In the genomic region with DNA sequence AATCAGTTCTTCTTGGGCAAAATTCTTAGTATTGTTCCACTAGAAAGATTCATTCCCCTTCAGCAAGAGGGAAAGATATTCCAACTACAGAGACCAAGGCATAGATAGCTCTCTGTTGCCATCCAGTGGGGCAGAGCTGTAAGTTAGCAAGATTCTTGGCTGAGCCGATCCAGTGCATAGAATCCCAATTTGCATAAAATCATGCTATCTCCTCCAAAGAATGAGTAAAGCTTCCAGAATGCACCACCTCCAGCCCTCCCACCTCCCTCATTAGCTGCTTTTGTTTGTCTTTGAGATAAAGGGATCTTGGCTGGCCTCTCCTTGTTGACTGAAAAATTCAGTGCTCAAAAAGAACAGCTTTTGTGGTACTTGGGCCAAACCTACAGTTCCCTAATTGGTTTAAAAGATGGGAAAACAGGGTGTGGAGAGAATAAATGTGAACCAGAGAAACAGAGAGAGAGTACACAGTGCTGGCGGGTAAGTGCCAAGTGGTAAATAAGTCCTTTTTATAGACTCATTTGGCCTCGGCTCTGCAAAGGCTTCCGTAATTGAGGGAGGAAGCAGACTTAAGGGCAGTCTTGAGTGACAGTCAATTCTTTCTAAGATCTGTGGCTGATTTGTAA, we compare ENCODE assay signal across 9 mouse cellular contexts.
DNase-seq lines count a peak whose midpoint lies in the region; ATAC-seq and TF ChIP-seq lines count a peak whose summit lies in the region.
"Had no signal": no experiment of that assay in that cellular context is flagged by ENCODE, and none has a peak within 500 bp of the region (broad histone marks: within the 10 kb centered on the region; RNA-seq: fewer than 3 reads in every experiment).

No protein-coding gene starts in this region.

- intact Hi-C loops in heart, adult 2 months (cut with DNase I): loop anchor here (2.0 to 5.0 kb wide), 3 partner anchors 51 to 408 kb away; no protein-coding TSS in a partner anchor
- intact Hi-C loops in left cerebral cortex, postnatal 14 days (cut with DNase I): loop anchor here (2.0 to 10.0 kb wide), 3 partner anchors 252 to 409 kb away; no protein-coding TSS in a partner anchor

- H3K27me3 ChIP-seq in heart, adult 2 months (ENCODE audit: control insufficient read depth, insufficient read depth, low read length): no peaks in the 10 kb centered on the region
- H3K27me3 ChIP-seq in heart, embryonic 11.5 days (ENCODE audit: control insufficient read depth, insufficient read depth, low read length): no peaks in the 10 kb centered on the region; the same call in 1 of the 2 replicates
- H3K27me3 ChIP-seq in forebrain, postnatal 0 days (ENCODE audit: insufficient read depth, low read length): peaks cover 42% of the 10 kb centered on the region
- no peaks in the 10 kb centered on the region for H3K27me3 ChIP-seq in intestine, embryonic 15.5 days (replicated peaks)
- no peaks in the 10 kb centered on the region for H3K27me3 ChIP-seq in neural tube, embryonic 15.5 days (replicated peaks)
- H3K27me3 ChIP-seq: limb, embryonic 15.5 days had no signal

- H3K79me2 ChIP-seq in heart, adult 2 months (replicated peaks; ENCODE audit: control insufficient read depth, insufficient read depth, low read length): no peaks in the 10 kb centered on the region

- no peaks in the 10 kb centered on the region for H3K36me3 ChIP-seq in heart, adult 2 months (ENCODE audit: control insufficient read depth, insufficient read depth, low read length)
- H3K36me3 ChIP-seq in heart, embryonic 11.5 days (ENCODE audit: control insufficient read depth, insufficient read depth, low read length): no peaks in the 10 kb centered on the region
- H3K36me3 ChIP-seq in forebrain, postnatal 0 days (ENCODE audit: insufficient read depth): no peaks in the 10 kb centered on the region
- H3K36me3 ChIP-seq in intestine, embryonic 15.5 days: no peaks in the 10 kb centered on the region
- H3K36me3 ChIP-seq in neural tube, embryonic 15.5 days: no peaks in the 10 kb centered on the region
- H3K36me3 ChIP-seq: limb, embryonic 15.5 days had no signal

- ATAC-seq in heart, embryonic 11.5 days (replicated peaks; ENCODE audit: insufficient number of reproducible peaks, low FRiP score, low TSS enrichment): no peak
- ATAC-seq in forebrain, postnatal 0 days: peak; percentile 95
- peak; percentile 51; the same call in 1 of the 2 replicates for ATAC-seq in intestine, embryonic 15.5 days
- peak; percentile 68; the same call in 1 of the 2 replicates for ATAC-seq in neural tube, embryonic 15.5 days (ENCODE audit: low FRiP score)

- H3K9me3 ChIP-seq in heart, embryonic 11.5 days (replicated peaks; ENCODE audit: control insufficient read depth, low read length): no peaks in the 10 kb centered on the region
- H3K9me3 ChIP-seq in forebrain, postnatal 0 days (ENCODE audit: low read length): no peaks in the 10 kb centered on the region
- H3K9me3 ChIP-seq in intestine, embryonic 15.5 days: no peaks in the 10 kb centered on the region
- H3K9me3 ChIP-seq in neural tube, embryonic 15.5 days (replicated peaks): no peaks in the 10 kb centered on the region
- H3K9me3 ChIP-seq: limb, embryonic 15.5 days had no signal

- peak; percentile 58 to 71 for DNase-seq in heart, adult 2 months
- DNase-seq in cerebellum, adult 11-12 months: peak; percentile 4
- DNase-seq in forebrain, postnatal 0 days: peak; percentile 91
- DNase-seq in left cerebral cortex, postnatal 14 days (ENCODE audit: low spot score in 2 of 2): peak; percentile 70 to 84
- DNase-seq in natural killer cell, adult 2 months (ENCODE audit: low spot score in 2 of 2): no peak

- no peak overlapping the region for H3K9ac ChIP-seq in heart, adult 2 months (ENCODE audit: low read depth, low read length)
- H3K9ac ChIP-seq in heart, embryonic 11.5 days (ENCODE audit: low read depth, low read length): no peak overlapping the region
- H3K9ac ChIP-seq in forebrain, postnatal 0 days: no peak overlapping the region
- H3K9ac ChIP-seq in intestine, embryonic 15.5 days: no peak overlapping the region
- no peak overlapping the region for H3K9ac ChIP-seq in neural tube, embryonic 15.5 days (replicated peaks)
- H3K9ac ChIP-seq: limb, embryonic 15.5 days had no signal

- peak; percentile 64; the same call in 1 of the 2 replicates for TF ChIP-seq EP300 in heart, adult 2 months (IDR thresholded peaks at IDR 0.05; ENCODE audit: insufficient read depth, low read depth, low read length)

- WGBS in heart, adult 2 months: 13% methylated on average over 4 of the region's 4 CpGs
- 31% methylated on average over 4 of the region's 4 CpGs for WGBS in heart, embryonic 11.5 days (ENCODE audit: insufficient replicate concordance)
- 8% methylated on average over 4 of the region's 4 CpGs for WGBS in forebrain, postnatal 0 days
- 28% methylated on average over 4 of the region's 4 CpGs for WGBS in intestine, embryonic 15.5 days
- WGBS in neural tube, embryonic 15.5 days: 33% methylated on average over 4 of the region's 4 CpGs

- H3K4me1 ChIP-seq in heart, adult 2 months (ENCODE audit: control insufficient read depth, insufficient read depth, low read length): peaks cover 2% of the 10 kb centered on the region; the same call in 1 of the 2 replicates
- H3K4me1 ChIP-seq in heart, embryonic 11.5 days (ENCODE audit: control insufficient read depth, insufficient read depth, low read length): peaks cover 3% of the 10 kb centered on the region; the same call in 1 of the 2 replicates
- H3K4me1 ChIP-seq in forebrain, postnatal 0 days (ENCODE audit: insufficient read depth): no peaks in the 10 kb centered on the region
- no peaks in the 10 kb centered on the region for H3K4me1 ChIP-seq in intestine, embryonic 15.5 days (replicated peaks)
- peaks cover 4% of the 10 kb centered on the region; the same call in 1 of the 2 replicates for H3K4me1 ChIP-seq in neural tube, embryonic 15.5 days
- H3K4me1 ChIP-seq: limb, embryonic 15.5 days had no signal

- H3K27ac ChIP-seq in heart, adult 2 months: peak overlapping the region; percentile 8
- no peak overlapping the region for H3K27ac ChIP-seq in heart, embryonic 11.5 days (ENCODE audit: low read depth, low read length)
- no peak overlapping the region for H3K27ac ChIP-seq in forebrain, postnatal 0 days (ENCODE audit: low read depth, low read length)
- no peak overlapping the region for H3K27ac ChIP-seq in intestine, embryonic 15.5 days
- H3K27ac ChIP-seq in neural tube, embryonic 15.5 days (replicated peaks): no peak overlapping the region
- H3K27ac ChIP-seq: limb, embryonic 15.5 days had no signal

- no peak overlapping the region for H3K4me3 ChIP-seq in heart, adult 2 months
- no peak overlapping the region for H3K4me3 ChIP-seq in heart, embryonic 11.5 days (ENCODE audit: low read depth, low read length)
- no peak overlapping the region for H3K4me3 ChIP-seq in forebrain, postnatal 0 days (ENCODE audit: low read depth, low read length)
- no peak overlapping the region for H3K4me3 ChIP-seq in intestine, embryonic 15.5 days (replicated peaks)
- H3K4me3 ChIP-seq in neural tube, embryonic 15.5 days (replicated peaks): no peak overlapping the region
- H3K4me3 ChIP-seq: limb, embryonic 15.5 days had no signal

- H3K4me2 ChIP-seq in heart, embryonic 11.5 days: no peak overlapping the region
- no peak overlapping the region for H3K4me2 ChIP-seq in forebrain, postnatal 0 days (ENCODE audit: low read depth)
- H3K4me2 ChIP-seq in intestine, embryonic 15.5 days (replicated peaks): no peak overlapping the region
- H3K4me2 ChIP-seq in neural tube, embryonic 15.5 days: no peak overlapping the region
- H3K4me2 ChIP-seq: limb, embryonic 15.5 days had no signal

- no peak for TF ChIP-seq POLR2A in heart, adult 2 months (IDR thresholded peaks at IDR 0.05; ENCODE audit: insufficient read depth, low read depth, low read length)

- TF ChIP-seq CTCF in heart, adult 2 months (IDR thresholded peaks at IDR 0.05): peak; percentile 85
- peak; percentile 95 for TF ChIP-seq CTCF in forebrain, postnatal 0 days (IDR thresholded peaks at IDR 0.05; ENCODE audit: low read depth)

Comparison
In these comparisons a context has a peak if more than half of its experiments do, and no peak if none do; other contexts are left out.
1. DNase-seq: peak in heart, adult 2 months (2 of 2), cerebellum, adult 11-12 months (single experiment), forebrain, postnatal 0 days (single experiment) and left cerebral cortex, postnatal 14 days (2 of 2); none in natural killer cell, adult 2 months (0 of 2).